Mouse (Mus musculus): ENCODE results near the gene Oaz1. TPM values are rescaled to one million over a fixed set of nuclear protein-coding genes. Genes with fewer than 3 reads are reported as not detected.

The Oaz1 gene
- polyA plus RNA-seq, 1 experiment = 1,349 TPM

DNA sequence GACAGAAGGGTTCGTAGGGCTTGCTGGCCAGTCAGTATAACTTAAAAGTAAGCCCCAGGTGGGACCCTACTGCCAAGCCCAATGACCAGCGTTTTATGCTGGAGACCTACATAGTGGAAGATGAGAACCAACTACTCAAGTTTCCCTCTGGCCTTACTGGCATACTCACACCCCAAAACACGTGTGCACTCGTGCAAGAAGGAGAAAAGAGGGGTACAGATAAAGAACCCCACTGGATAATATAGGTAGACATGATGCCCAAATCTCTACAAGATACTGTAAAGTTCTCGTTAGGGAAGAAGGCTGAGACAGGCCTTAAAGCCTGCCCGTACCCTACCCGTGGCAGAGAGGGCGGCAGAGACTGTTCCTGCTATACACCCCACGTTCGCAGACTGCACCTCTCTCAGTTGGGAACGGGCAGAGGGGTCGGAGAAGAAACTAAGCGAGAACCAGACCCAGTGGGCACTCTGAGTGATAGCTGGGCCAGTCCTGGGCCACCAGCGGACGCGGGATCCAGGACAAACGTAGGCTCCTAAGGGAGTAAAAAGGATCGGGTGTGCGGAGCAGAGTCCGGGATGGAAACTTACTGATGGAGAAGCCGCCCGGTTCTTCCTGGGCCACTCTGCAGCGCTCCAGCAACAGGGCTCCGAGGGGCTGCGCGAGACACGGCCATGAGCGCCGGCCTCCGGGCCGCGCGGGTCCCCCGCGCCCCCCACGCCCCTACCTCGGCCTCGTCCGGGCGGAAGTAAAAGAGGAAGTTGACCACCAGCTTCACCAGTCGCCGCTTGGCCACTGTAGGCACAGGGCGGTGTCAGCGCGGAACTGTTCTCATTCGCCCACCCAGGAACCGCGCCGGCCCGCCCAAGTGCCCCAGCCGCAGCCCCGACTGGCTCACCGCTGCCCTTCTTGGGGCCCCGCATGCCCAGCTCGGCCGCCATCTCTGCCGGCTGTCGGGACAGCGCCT, 29.0 kb upstream of the Oaz1 start:
- peak in 1 of 3 experiments; percentile 35 for TF ChIP-seq MYOG (IDR thresholded peaks at IDR 0.05; ENCODE audit: control insufficient read depth in 1 of 3, insufficient read depth in 1 of 3, insufficient read length in 2 of 3, low read depth in 2 of 3)
- TF ChIP-seq SRF (IDR thresholded peaks at IDR 0.05; ENCODE audit: control insufficient read depth, insufficient read length, low read depth) = no peak
- peak overlapping the region; percentile 86 for H3K4me2 ChIP-seq (ENCODE audit: low read depth)
- no peaks in the 10 kb centered on the region for H3K27me3 ChIP-seq (ENCODE audit: control insufficient read depth, insufficient read depth, insufficient read length)
- H3K79me2 ChIP-seq (ENCODE audit: control insufficient read depth, insufficient read depth) = peaks cover 58% of the 10 kb centered on the region
- H3ac ChIP-seq (ENCODE audit: control insufficient read depth, insufficient read length) = peak overlapping the region; percentile 91
- H3K4me3 ChIP-seq = peak overlapping the region; percentile 98
- H3K36me3 ChIP-seq (ENCODE audit: control insufficient read depth, insufficient read depth) = peaks cover 28% of the 10 kb centered on the region

DNA sequence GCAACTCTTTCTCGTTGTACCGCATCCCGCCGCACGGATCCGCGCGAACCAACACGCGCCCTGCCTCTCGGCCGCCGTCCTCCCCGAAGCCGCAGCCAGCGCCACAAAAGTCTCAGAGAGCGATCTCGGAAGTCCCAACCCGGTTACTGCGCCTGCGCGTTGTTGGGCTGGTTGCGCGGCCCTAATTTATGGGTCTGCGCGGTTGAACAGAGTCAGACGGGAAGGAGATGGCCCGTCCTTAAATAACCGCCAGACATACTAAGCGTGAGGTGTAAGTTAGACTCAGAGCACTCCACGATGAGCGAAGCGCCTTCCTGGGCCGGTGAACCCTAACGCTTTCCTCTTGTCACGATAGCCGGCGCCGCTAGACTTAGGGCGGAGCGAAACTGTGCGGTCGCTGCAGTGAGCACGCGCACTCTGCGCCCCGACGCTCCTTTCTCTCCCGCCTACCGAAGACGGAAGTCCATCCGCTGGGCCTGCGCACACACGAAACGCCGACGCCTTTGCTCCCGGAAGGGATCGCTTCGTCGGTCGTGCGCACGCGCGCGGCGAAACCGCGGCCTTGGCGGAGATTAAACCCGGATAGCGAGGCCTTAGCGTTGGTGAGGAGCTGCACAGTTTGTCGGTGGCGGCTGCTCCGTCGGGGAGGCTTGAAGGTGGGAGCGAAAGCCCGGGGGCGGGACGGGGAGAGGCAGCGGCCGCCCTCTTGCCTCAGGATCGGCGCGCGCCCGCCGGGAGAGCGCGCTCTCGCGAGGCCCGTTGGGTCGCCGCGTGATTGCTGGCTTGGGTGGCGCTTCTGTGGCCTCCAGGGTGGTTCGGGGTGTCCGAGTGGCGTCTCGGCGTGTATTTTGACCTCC, 28.1 kb upstream of the Oaz1 start, which contains the start of the genes Sf3a2 and Plekhj1:
TSS of gene Sf3a2 (plus strand) at position 49 of the 857 bp plus-strand sequence.
TSS of gene Plekhj1 (minus strand) at position 477 of the 857 bp plus-strand sequence.
- TF ChIP-seq POLR2AphosphoS2 (IDR thresholded peaks at IDR 0.05; ENCODE audit: insufficient read length, low read depth) = peak; percentile 92
- peak; percentile 54 for TF ChIP-seq POLR2A (IDR thresholded peaks at IDR 0.05; ENCODE audit: insufficient read length, low read depth)
- no peak for TF ChIP-seq CEBPB (IDR thresholded peaks at IDR 0.05; ENCODE audit: insufficient read depth, poor library complexity, severe bottlenecking)
- peak in 1 of 3 experiments; percentile 11 for TF ChIP-seq MYOG (IDR thresholded peaks at IDR 0.05; ENCODE audit: control insufficient read depth in 1 of 3, insufficient read depth in 1 of 3, insufficient read length in 2 of 3, low read depth in 2 of 3)
- H3K36me3 ChIP-seq (ENCODE audit: control insufficient read depth, insufficient read depth) = peaks cover 28% of the 10 kb centered on the region

DNA sequence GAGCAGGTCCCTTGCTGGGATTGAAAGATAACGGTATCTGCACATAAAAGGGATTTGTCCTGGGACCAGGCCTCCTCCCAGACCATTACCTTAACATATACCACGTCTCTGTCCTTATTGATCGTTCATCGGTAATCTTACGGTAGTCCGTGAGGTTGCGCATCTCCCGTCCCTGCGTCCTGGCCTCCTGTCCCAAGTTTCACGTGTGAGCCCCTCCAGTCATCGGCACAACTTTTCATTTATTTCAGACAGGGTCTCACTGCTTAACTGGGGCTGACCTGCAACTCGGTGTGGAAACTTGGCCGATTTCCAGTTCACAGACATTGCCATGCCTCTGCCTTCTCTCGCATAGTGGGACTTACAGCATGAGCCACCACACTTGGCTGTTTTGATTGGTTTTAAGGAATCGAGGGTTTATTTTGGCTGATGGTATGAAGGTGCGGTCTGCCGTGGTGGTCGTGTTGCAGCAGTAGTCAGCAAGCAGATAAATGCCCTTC, 27.3 kb upstream of the Oaz1 start:
- Histone ChIP-seq H3K4me2 (ENCODE audit: low read depth) (peak overlapping the region; percentile 97), H3K4me3 (peak overlapping the region; percentile 98), H3K36me3 (ENCODE audit: control insufficient read depth, insufficient read depth) (peaks cover 25% of the 10 kb centered on the region), H3ac (ENCODE audit: control insufficient read depth, insufficient read length) (peak overlapping the region; percentile 91), H3K27me3 (ENCODE audit: control insufficient read depth, insufficient read depth, insufficient read length) (no peaks in the 10 kb centered on the region), H3K79me2 (ENCODE audit: control insufficient read depth, insufficient read depth) (peaks cover 58% of the 10 kb centered on the region)
- TF ChIP-seq TCF3 (IDR thresholded peaks at IDR 0.05; ENCODE audit: insufficient read length, low read depth) (no peak), MAX (IDR thresholded peaks at IDR 0.05; ENCODE audit: low read depth) (no peak), SRF (IDR thresholded peaks at IDR 0.05; ENCODE audit: control insufficient read depth, insufficient read length, low read depth) (no peak), MYOD1 (IDR thresholded peaks at IDR 0.05; ENCODE audit: control insufficient read depth in 1 of 3, insufficient read length in 2 of 3, low read depth in 2 of 3) (no peak), E2F4 (IDR thresholded peaks at IDR 0.05; ENCODE audit: insufficient read depth) (no peak), POLR2A (IDR thresholded peaks at IDR 0.05; ENCODE audit: insufficient read length, low read depth) (no peak), TCF12 (IDR thresholded peaks at IDR 0.05; ENCODE audit: insufficient read depth, poor library complexity, severe bottlenecking) (no peak), POLR2AphosphoS2 (IDR thresholded peaks at IDR 0.05; ENCODE audit: insufficient read length, low read depth) (no peak), REST (IDR thresholded peaks at IDR 0.05; ENCODE audit: insufficient read depth, insufficient read length) (no peak), CEBPB (IDR thresholded peaks at IDR 0.05; ENCODE audit: insufficient read depth, poor library complexity, severe bottlenecking) (no peak), USF1 (IDR thresholded peaks at IDR 0.05; ENCODE audit: low read depth) (no peak), MYOG (IDR thresholded peaks at IDR 0.05; ENCODE audit: control insufficient read depth in 1 of 3, insufficient read depth in 1 of 3, insufficient read length in 2 of 3, low read depth in 2 of 3) (no peak)

More for the DNA sequence above, 28.1 kb upstream of the Oaz1 start, which contains the start of the genes Sf3a2 and Plekhj1:
- peak within 1 kb of the TSS; percentile 98 for H3K4me3 ChIP-seq
- peak within 1 kb of the TSS; percentile 97 for H3K4me2 ChIP-seq (ENCODE audit: low read depth)
- peaks cover 58% of the 10 kb centered on the region for H3K79me2 ChIP-seq (ENCODE audit: control insufficient read depth, insufficient read depth)
- no peaks in the 10 kb centered on the region for H3K27me3 ChIP-seq (ENCODE audit: control insufficient read depth, insufficient read depth, insufficient read length)
- peak within 1 kb of the TSS; percentile 91 for H3ac ChIP-seq (ENCODE audit: control insufficient read depth, insufficient read length)

DNA sequence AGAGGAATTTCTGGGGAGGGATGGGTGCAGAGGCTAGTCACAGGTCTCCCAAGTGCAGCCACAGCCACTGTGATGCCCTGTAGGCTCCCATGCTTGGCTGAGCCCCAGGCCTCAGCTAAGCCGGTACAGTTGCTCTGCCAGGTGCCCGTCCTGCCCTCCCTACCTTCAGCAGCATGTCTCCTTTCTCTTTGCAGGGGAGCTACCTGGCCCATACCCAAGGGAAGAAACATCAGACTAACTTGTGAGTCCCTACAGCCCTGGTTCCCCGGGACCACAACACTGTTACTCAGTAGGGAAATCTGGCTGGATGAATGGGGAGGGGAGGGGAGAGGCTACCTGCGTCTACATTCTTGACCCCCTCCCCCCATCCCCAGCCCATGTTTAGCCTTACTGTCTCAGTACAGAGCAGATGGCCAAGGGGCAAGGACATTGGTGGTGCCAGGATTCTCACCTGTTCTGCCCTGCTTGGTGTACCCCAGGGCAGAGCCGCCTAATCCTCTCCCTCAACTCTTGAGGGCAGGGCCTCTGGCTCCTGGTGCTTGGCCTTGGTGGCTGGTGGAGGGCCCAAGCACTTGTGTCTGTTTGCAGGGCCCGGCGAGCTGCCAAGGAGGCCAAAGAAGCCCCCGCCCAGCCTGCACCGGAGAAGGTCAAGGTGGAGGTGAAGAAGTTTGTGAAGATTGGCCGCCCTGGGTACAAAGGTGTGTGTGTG, 24.1 kb upstream of the Oaz1 start:
- Histone ChIP-seq H3K4me2 (ENCODE audit: low read depth) (no peak overlapping the region), H3K27me3 (ENCODE audit: control insufficient read depth, insufficient read depth, insufficient read length) (no peaks in the 10 kb centered on the region), H3K79me2 (ENCODE audit: control insufficient read depth, insufficient read depth) (peaks cover 37% of the 10 kb centered on the region), H3ac (ENCODE audit: control insufficient read depth, insufficient read length) (no peak overlapping the region), H3K4me3 (no peak overlapping the region), H3K36me3 (ENCODE audit: control insufficient read depth, insufficient read depth) (peaks cover 17% of the 10 kb centered on the region)
- TF ChIP-seq POLR2AphosphoS2 (IDR thresholded peaks at IDR 0.05; ENCODE audit: insufficient read length, low read depth) (peak; percentile 26), CEBPB (IDR thresholded peaks at IDR 0.05; ENCODE audit: insufficient read depth, poor library complexity, severe bottlenecking) (no peak)

Data from myocyte (in vitro differentiated cells).